Mouse (Mus musculus) cortical plate, adult 2 months (tissue): ENCODE data around the gene Pms2. TPM values are rescaled to one million over a fixed set of nuclear protein-coding genes. Genes with fewer than 3 reads are reported as not detected.

Experiments used
- H3K27ac ChIP-seq: fragments of 200-500 bp; 2 replicates; pipeline ENCODE4 v1.5.1; 2012; ENCODE audit warnings: low read length, control low read depth, inconsistent platforms; ENCODE audit not compliant: insufficient read depth
- H3K4me1 ChIP-seq: fragments of 200-500 bp; 2 replicates; pipeline ENCODE4 v1.6.1; 2011; ENCODE audit warnings: low read length; ENCODE audit not compliant: control insufficient read depth, insufficient read depth
- H3K4me3 ChIP-seq: fragments of 200-500 bp; 2 replicates; pipeline ENCODE4 v1.5.1; 2011; ENCODE audit warnings: mild to moderate bottlenecking, low read length, control low read depth; ENCODE audit not compliant: insufficient read depth
- CTCF ChIP-seq: fragments of 200-500 bp; IDR thresholded peaks from 2 replicates; pipeline ENCODE4 v1.5.1; 2011; ENCODE audit warnings: mild to moderate bottlenecking, control low read depth, low read length; ENCODE audit not compliant: insufficient read depth; ENCODE audit errors: extremely low read depth
- POLR2A ChIP-seq: fragments of 200-500 bp; IDR thresholded peaks from 2 replicates; pipeline ENCODE4 v1.6.1; 2011; ENCODE audit warnings: mild to moderate bottlenecking, low read length, control low read depth; ENCODE audit not compliant: insufficient read depth; ENCODE audit errors: extremely low read depth
- polyA plus RNA-seq: library from polyadenylated mRNA; depleted of rRNA; stranded (reverse); fragments of >200 nt; gene quantifications from 2 replicates; pipeline ENCODE4 v1.2.3, GENCODE M21; 2012

Gene Pms2
- polyA plus RNA-seq, 1 experiment, result 14.9 TPM

- Histone ChIP-seq H3K27ac (no peak overlapping the region), H3K4me1 (no peaks in the 10 kb centered on the region), H3K4me3 (no peak overlapping the region)
- TF ChIP-seq CTCF (no peak), POLR2A (no peak)
These were observed 40.3 kb downstream of the Pms2 start for GRCm38 (mm10) chr5:143950016-143950415.

GRCm38 (mm10) chr5:143957101-143957500 is 47.3 kb downstream of the Pms2 start:
- TF ChIP-seq CTCF, result no peak

DNA sequence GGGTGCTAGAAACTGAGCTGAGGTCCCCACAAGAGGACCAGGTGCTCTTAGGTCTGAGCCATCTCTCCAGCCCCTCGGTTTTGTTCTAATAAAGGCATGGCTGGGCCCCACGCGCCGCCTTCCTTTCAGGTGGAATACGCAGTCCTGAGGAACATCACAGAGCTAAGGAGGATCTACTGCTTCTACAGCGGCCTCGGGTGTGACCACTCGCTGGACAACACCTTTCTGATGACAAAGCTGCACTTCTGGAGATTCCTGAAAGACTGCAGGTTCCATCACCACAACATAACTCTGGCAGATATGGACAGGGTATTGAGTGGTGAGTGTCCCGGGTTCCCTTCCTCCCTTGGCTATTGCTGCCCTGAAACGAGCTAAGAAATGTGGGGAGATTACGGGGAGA is 49.8 kb downstream of the Pms2 start:
- Histone ChIP-seq H3K4me1 (no peaks in the 10 kb centered on the region), H3K27ac (no peak overlapping the region), H3K4me3 (no peak overlapping the region)
- no peak for TF ChIP-seq POLR2A
- no peak for TF ChIP-seq CTCF

More at GRCm38 (mm10) chr5:143957101-143957500, 47.3 kb downstream of the Pms2 start:
- no peaks in the 10 kb centered on the region for H3K4me1 ChIP-seq
- H3K4me3 ChIP-seq, result no peak overlapping the region
- H3K27ac ChIP-seq, result no peak overlapping the region

DNA sequence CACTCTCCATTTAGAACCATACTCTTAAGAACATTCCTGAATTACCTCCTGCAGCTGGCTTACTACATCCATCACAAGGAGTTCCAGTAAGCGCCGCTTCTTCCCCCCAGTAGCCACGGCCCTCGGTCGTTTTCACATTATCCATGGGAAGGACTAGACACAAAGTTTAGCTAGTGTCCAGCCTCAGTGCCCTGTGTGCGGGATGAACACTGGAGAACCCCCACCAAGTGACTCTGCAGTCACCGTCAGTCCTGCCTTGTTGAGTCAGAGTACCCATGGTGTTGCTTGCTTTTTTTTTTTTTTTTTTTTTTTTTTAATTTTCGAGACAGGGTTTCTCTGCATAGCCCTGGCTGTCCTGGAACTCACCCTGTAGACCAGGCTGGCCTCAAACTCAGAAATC is 51.4 kb downstream of the Pms2 start:
- no peak overlapping the region for H3K27ac ChIP-seq
- no peaks in the 10 kb centered on the region for H3K4me1 ChIP-seq
- TF ChIP-seq POLR2A (no peak), CTCF (no peak)
- no peak overlapping the region for H3K4me3 ChIP-seq

- TF ChIP-seq POLR2A (no peak), CTCF (no peak)
- Histone ChIP-seq H3K4me1 (no peaks in the 10 kb centered on the region), H3K4me3 (no peak overlapping the region), H3K27ac (no peak overlapping the region)
These were observed 56.0 kb downstream of the Pms2 start for GRCm38 (mm10) chr5:143965586-143966345.

- no peak overlapping the region for H3K4me3 ChIP-seq
- no peak overlapping the region for H3K27ac ChIP-seq
- H3K4me1 ChIP-seq, result no peaks in the 10 kb centered on the region
- TF ChIP-seq POLR2A (no peak), CTCF (no peak)
These were observed 56.9 kb downstream of the Pms2 start for GRCm38 (mm10) chr5:143966671-143967070.

GRCm38 (mm10) chr5:143972628-143973027 is 62.9 kb downstream of the Pms2 start:
- Histone ChIP-seq H3K27ac (no peak overlapping the region), H3K4me3 (no peak overlapping the region), H3K4me1 (no peaks in the 10 kb centered on the region)
- TF ChIP-seq POLR2A, result no peak
- TF ChIP-seq CTCF, result no peak

GRCm38 (mm10) chr5:143974931-143975630 is 65.3 kb downstream of the Pms2 start:
- Histone ChIP-seq H3K4me3 (no peak overlapping the region), H3K27ac (no peak overlapping the region), H3K4me1 (no peaks in the 10 kb centered on the region)
- TF ChIP-seq CTCF (peak; percentile 84), POLR2A (no peak)

DNA sequence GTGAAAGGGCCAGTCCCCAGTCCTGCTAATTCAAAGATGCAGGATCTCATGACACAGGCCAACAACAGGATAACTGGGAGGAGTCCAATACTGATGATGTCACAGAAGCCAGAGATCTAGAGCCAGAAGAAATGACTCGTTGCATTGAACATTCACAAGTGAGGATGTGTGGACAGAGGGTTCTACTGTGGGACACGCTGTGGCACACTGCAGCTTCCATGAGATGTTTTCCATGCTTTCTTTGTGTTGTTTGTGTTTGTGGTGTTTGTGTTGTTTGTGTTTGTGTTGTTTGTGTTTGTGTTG is 65.8 kb downstream of the Pms2 start:
- H3K27ac ChIP-seq, result no peak overlapping the region
- no peaks in the 10 kb centered on the region for H3K4me1 ChIP-seq
- no peak overlapping the region for H3K4me3 ChIP-seq
- TF ChIP-seq CTCF, result no peak
- TF ChIP-seq POLR2A, result no peak

GRCm38 (mm10) chr5:143976232-143976631 is 66.5 kb downstream of the Pms2 start:
- TF ChIP-seq POLR2A (no peak), CTCF (no peak)
- 0 out of 2 replicates have a peak, but pooled peaks cover 1% of the 10 kb centered on the region for H3K4me1 ChIP-seq
- H3K4me3 ChIP-seq, result no peak overlapping the region
- no peak overlapping the region for H3K27ac ChIP-seq
